Mouse (Mus musculus) ES-E14 (cell line): ENCODE results near the gene Zbp1.

ENCODE experiments used
- MAFK ChIP-seq: IDR thresholded peaks from 2 replicates; pipeline ENCODE4 v1.6.1; 2014; ENCODE audit warnings: mild to moderate bottlenecking, low read depth, low read length, inconsistent platforms; ENCODE audit not compliant: insufficient read depth
- ZC3H11A ChIP-seq: IDR thresholded peaks from 2 replicates; pipeline ENCODE4 v1.6.1; 2012; ENCODE audit warnings: low read depth, mild to moderate bottlenecking, inconsistent platforms, low read length, borderline replicate concordance

- TF ChIP-seq MAFK (no peak), ZC3H11A (no peak)
These were observed 53.4 kb downstream of the Zbp1 start for GRCm38 (mm10) chr2:173165357-173165756.
